Mouse (Mus musculus) Patski (cell line): Measurements from ENCODE around the gene Gm20509. TPM values are rescaled to one million over a fixed set of nuclear protein-coding genes. Genes with fewer than 3 reads are reported as not detected.

ENCODE experiments used
- ATAC-seq: fragments of 100-300 bp; one replicate; pipeline ENCODE4 v1.8.0; 2021
- CTCF ChIA-PET: fragments of 350-600 bp; sonication (Branson Sonifier 250); formaldehyde crosslinking; loops from one replicate; lab custom pipeline; 2022; ENCODE audit warnings: inconsistent platforms; lab: Charles Lee
- POLR2A ChIA-PET: fragments of 350-600 bp; sonication (Branson Sonifier 250); formaldehyde crosslinking; loops from one replicate; lab custom pipeline; 2022; ENCODE audit warnings: antibody characterized with exemption, inconsistent platforms; lab: Charles Lee
- DNase-seq: peaks from one replicate; pipeline ENCODE4 v3.0.0-alpha.2; 2011; ENCODE audit warnings: low read depth, low spot score
- H3K27me3 ChIP-seq: fragments of 371-371 bp; one replicate; pipeline ENCODE4 v1.5.1; 2021
- CTCF ChIP-seq: fragments of 100-300 bp; IDR thresholded peaks from one replicate; pipeline ENCODE4 v1.5.1; 2021
- in situ Hi-C: fragments of 300-500 bp; cut with MboI; formaldehyde crosslinking; loops from 3 replicates; pipeline ENCODE4 v1.11.1; 2018; ENCODE audit warnings: low pct_unique_long_range_greater_than_20kb, mixed read lengths
- polyA plus RNA-seq: library from polyadenylated mRNA; unstranded; gene quantifications from one replicate; pipeline ENCODE4 v1.2.3, GENCODE M21; 2021

Gm20509 gene
- polyA plus RNA-seq, 1 experiment from 2014 or later, result not detected

- ChIA-PET POLR2A (no interaction called here), CTCF (no interaction called here)
- in situ Hi-C loops, result no loop called here
- no peak for TF ChIP-seq CTCF
- DNase-seq (no peak), ATAC-seq (no peak)
- H3K27me3 ChIP-seq, result no peaks in the 10 kb centered on the region
Observed at GRCm38 (mm10) chr9:73125043-73125570, 22.8 kb downstream of the Gm20509 start.

GRCm38 (mm10) chr9:73127457-73127856, 25.2 kb downstream of the Gm20509 start:
- DNase-seq (no peak), ATAC-seq (no peak)
- no peaks in the 10 kb centered on the region for H3K27me3 ChIP-seq
- POLR2A ChIA-PET, result no interaction called here
- TF ChIP-seq CTCF, result no peak
- in situ Hi-C loops, result no loop called here
- CTCF ChIA-PET, result interaction anchor here (0.7 kb wide), 1 partner anchor 20 kb away, joined by 3 read pairs; no protein-coding TSS in a partner anchor

GRCm38 (mm10) chr9:73129875-73130274, 27.6 kb downstream of the Gm20509 start:
- no peaks in the 10 kb centered on the region for H3K27me3 ChIP-seq
- DNase-seq (peak; percentile 13), ATAC-seq (peak; percentile 60)
- in situ Hi-C loops, result no loop called here
- no peak for TF ChIP-seq CTCF
- POLR2A ChIA-PET, result no interaction called here
- CTCF ChIA-PET, result no interaction called here

- ATAC-seq (peak; percentile 33), DNase-seq (no peak)
- in situ Hi-C loops, result no loop called here
- POLR2A ChIA-PET, result no interaction called here
- CTCF ChIA-PET, result no interaction called here
- H3K27me3 ChIP-seq, result no peaks in the 10 kb centered on the region
- no peak for TF ChIP-seq CTCF
Observed at GRCm38 (mm10) chr9:73130529-73130928, 28.3 kb downstream of the Gm20509 start.

DNA sequence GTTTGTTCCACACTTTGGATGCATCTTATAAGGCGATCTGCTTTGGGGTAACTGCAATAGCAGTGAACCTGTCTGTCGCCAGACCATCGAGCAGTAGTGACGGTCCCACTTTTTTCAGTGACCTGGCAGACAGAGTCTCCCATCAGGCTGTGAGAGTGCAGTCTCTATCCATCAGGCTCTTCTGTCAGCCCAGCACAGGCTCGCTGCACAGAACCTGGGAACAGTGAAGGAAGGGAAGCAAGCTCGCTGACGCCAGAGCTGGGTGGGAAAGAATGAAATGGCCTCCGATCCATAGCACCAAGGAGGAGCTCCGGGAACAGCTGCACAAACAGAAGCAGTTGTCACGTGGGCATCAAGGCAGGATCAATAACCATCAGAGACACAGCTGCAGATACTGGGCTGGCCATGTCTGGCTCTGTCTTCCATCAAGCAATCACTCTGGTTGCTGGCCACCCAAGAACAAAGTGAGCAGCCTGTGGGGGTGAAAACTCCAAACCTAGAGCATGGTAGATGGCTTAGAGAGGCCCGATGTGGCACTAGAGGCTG, 35.1 kb downstream of the Gm20509 start:
- POLR2A ChIA-PET, result no interaction called here
- in situ Hi-C loops, result no loop called here
- no peak for ATAC-seq
- TF ChIP-seq CTCF, result no peak
- CTCF ChIA-PET, result no interaction called here
- H3K27me3 ChIP-seq, result peaks cover 3% of the 10 kb centered on the region
- no peak for DNase-seq

DNA sequence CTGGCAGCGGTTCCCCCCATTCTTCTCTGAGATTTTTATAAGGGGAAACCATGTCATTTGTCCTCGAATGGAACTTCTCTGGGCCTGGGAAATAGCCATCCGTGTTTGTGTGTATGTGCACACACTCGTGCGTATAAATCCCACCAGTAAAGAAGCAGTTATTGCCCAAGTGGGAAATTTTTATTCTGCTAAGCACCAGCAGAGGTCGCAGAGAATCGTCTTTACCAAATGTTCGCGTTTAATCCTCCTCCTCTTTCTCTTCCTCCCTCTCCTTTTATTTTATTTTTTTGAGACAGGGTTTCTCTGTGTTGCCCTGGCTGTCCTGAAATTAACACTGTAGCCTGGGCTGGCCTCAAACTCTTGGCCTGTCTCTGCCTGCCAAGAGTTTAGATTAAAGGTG, 52.1 kb downstream of the Gm20509 start:
- CTCF ChIA-PET, result no interaction called here
- POLR2A ChIA-PET, result no interaction called here
- TF ChIP-seq CTCF, result peak; percentile 5
- in situ Hi-C loops, result loop anchor here (25.0 kb wide), 1 partner anchor 408 kb away; no protein-coding TSS in a partner anchor
- H3K27me3 ChIP-seq, result no peaks in the 10 kb centered on the region
- DNase-seq (no peak), ATAC-seq (no peak)

DNA sequence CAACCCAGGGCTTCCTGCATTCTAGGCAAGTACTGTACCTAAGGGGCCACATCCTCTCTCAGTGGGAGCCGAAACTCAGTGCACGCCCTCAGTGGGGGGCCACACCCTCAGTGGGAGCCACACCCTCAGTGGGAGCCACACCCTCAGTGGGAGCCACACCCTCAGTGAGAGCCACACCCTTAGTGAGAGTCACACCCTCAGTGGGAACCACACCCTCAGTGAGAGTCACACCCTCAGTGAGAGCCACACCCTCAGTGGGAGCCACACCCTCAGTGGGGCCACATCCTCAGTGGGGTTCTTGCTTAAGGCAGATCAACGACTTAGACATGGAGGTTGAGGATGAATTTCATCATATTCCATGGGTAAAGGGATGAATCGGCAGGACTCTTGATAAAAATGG, 55.7 kb downstream of the Gm20509 start:
- ATAC-seq, result no peak
- no peaks in the 10 kb centered on the region for H3K27me3 ChIP-seq
- no peak for DNase-seq
- POLR2A ChIA-PET, result interaction anchor here (0.6 kb wide), 1 partner anchor 847 kb away, joined by 3 read pairs; no protein-coding TSS in a partner anchor
- in situ Hi-C loops, result loop anchor here (25.0 kb wide), 1 partner anchor 404 kb away; no protein-coding TSS in a partner anchor
- TF ChIP-seq CTCF, result no peak
- CTCF ChIA-PET, result no interaction called here

DNA sequence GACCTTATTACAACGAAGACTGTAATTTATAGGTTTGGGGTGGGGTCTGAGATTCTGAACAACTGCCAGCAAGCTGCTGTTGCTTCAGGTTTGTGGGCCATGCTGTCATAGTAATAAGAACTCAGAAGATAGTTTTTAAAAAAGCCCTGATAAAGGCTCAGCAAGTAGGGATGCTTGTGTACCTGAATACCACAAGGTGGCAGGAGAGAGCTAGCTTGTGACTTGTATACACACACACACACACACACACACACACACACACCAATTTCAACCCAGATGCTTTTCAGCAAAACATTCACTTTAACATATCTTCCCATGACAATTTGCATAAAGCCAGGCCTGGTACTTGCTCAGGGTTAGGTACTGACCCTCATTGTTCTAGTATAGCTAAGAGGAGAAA, 57.0 kb downstream of the Gm20509 start:
- no peak for ATAC-seq
- TF ChIP-seq CTCF, result peak; percentile 60
- in situ Hi-C loops, result loop anchor here (25.0 kb wide), 1 partner anchor 403 kb away; no protein-coding TSS in a partner anchor
- CTCF ChIA-PET, result interaction anchor here (0.9 to 1.4 kb wide), 2 partner anchors 11 to 19 kb away, joined by 3 read pairs; no protein-coding TSS in a partner anchor
- POLR2A ChIA-PET, result no interaction called here
- DNase-seq, result no peak
- no peaks in the 10 kb centered on the region for H3K27me3 ChIP-seq

GRCm38 (mm10) chr9:73162571-73163333, 60.5 kb downstream of the Gm20509 start:
- ATAC-seq, result peak; percentile 71
- DNase-seq, result no peak
- peak; percentile 88 for TF ChIP-seq CTCF
- ChIA-PET CTCF (interaction anchor here (0.7 to 2.0 kb wide), 8 partner anchors 10 to 918 kb away, joined by 3 to 7 read pairs (median 3); no protein-coding TSS in a partner anchor), POLR2A (interaction anchor here (1.0 kb wide), 1 partner anchor 820 kb away, joined by 3 read pairs; no protein-coding TSS in a partner anchor)
- no peaks in the 10 kb centered on the region for H3K27me3 ChIP-seq
- in situ Hi-C loops, result loop anchor here (5.0 to 25.0 kb wide), 3 partner anchors 400 to 820 kb away; no protein-coding TSS in a partner anchor

DNA sequence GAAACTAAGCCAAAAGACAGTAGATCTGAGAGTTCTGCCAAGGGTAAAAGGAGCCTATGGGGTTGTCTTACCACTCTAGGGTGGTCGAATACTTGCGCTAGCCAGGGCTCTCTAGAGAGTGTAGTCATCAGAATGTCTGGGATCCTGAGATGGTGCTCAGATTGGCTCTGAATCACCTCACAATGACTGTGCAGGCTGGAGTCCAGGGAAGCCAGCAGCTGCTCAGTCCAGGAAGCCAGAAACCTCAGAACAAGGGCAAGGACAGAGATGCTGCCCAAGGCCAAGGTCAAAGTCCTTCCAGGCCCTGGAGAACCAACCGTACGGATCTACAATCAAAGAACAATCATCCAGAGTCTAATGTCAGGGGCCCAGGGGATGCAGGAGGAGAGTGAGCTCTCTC, 63.4 kb downstream of the Gm20509 start:
- POLR2A ChIA-PET, result no interaction called here
- TF ChIP-seq CTCF, result no peak
- in situ Hi-C loops, result loop anchor here (10.0 to 25.0 kb wide), 2 partner anchors 397 to 479 kb away; no protein-coding TSS in a partner anchor
- no peak for DNase-seq
- ATAC-seq, result peak; percentile 21
- CTCF ChIA-PET, result interaction anchor here (1.0 kb wide), 1 partner anchor 273 kb away, joined by 3 read pairs; no protein-coding TSS in a partner anchor
- H3K27me3 ChIP-seq, result peaks cover 2% of the 10 kb centered on the region

Other genes starting within 250 kb of the Gm20509 start
- gene Pygo1, start 176.8 kb upstream of the Gm20509 start, polyA plus RNA-seq, result 8.4 TPM
- 0.77 TPM for gene Dyx1c1, start 143.7 kb upstream of the Gm20509 start, polyA plus RNA-seq
- gene Gm44503, start 143.6 kb upstream of the Gm20509 start, polyA plus RNA-seq, result not detected
- 24.3 TPM for gene Ccpg1os, start 117.1 kb upstream of the Gm20509 start, polyA plus RNA-seq
- 63.2 TPM for gene Ccpg1, start 117.0 kb upstream of the Gm20509 start, polyA plus RNA-seq
- gene Pigb, start 62.1 kb upstream of the Gm20509 start, polyA plus RNA-seq, result 23.3 TPM
- gene Rab27a, start 57.6 kb upstream of the Gm20509 start, polyA plus RNA-seq, result 2.9 TPM
- gene Khdc3, start 634 bp upstream of the Gm20509 start, polyA plus RNA-seq, result not detected
- gene Rsl24d1, start 11.0 kb downstream of the Gm20509 start, polyA plus RNA-seq, result 52.1 TPM